Mouse (Mus musculus) liver, postnatal 0 days (tissue): ENCODE results near the gene Rps7. TPM values are rescaled to one million over a fixed set of nuclear protein-coding genes. Genes with fewer than 3 reads are reported as not detected.

Source experiments
- ATAC-seq: fragments of 200-750 bp; cut with Nextera tagmentation; 2 replicates; pipeline ENCODE4 v1.8.0; 2017; ENCODE audit warnings: mild to moderate bottlenecking, moderate library complexity
- DNase-seq: peaks from one replicate; pipeline ENCODE4 v3.0.0-alpha.2; 2016
- H3K27ac ChIP-seq: fragments of 300-500 bp; sonication (generic); 2 replicates; pipeline ENCODE4 v1.5.1; 2014; ENCODE audit warnings: antibody characterized with exemption, moderate library complexity, mild to moderate bottlenecking, low read depth
- H3K27me3 ChIP-seq: fragments of 300-500 bp; sonication (generic); 2 replicates; pipeline ENCODE4 v1.6.1; 2014; ENCODE audit warnings: low read length, control low read depth, mixed read lengths; ENCODE audit not compliant: insufficient read depth
- H3K36me3 ChIP-seq: fragments of 300-500 bp; sonication (generic); replicated peaks from 2 replicates; pipeline ENCODE4 v1.6.1; 2014; ENCODE audit warnings: mild to moderate bottlenecking, control low read depth, low read length, moderate library complexity, mixed read lengths; ENCODE audit not compliant: insufficient read depth
- H3K4me1 ChIP-seq: fragments of 300-500 bp; sonication (generic); 2 replicates; pipeline ENCODE4 v1.6.1; 2014; ENCODE audit warnings: antibody characterized with exemption, mild to moderate bottlenecking, control low read depth; ENCODE audit not compliant: insufficient read depth
- H3K4me2 ChIP-seq: fragments of 300-500 bp; sonication (generic); 2 replicates; pipeline ENCODE4 v1.6.1; 2014; ENCODE audit warnings: low read depth, mild to moderate bottlenecking, low read length, moderate library complexity, mixed read lengths
- H3K4me3 ChIP-seq: fragments of 300-500 bp; sonication (generic); 2 replicates; pipeline ENCODE4 v1.5.1; 2014; ENCODE audit warnings: low read depth, low read length
- H3K9ac ChIP-seq: fragments of 300-500 bp; sonication (generic); replicated peaks from 2 replicates; pipeline ENCODE4 v1.6.1; 2014; ENCODE audit warnings: mild to moderate bottlenecking, moderate library complexity
- H3K9me3 ChIP-seq: fragments of 300-500 bp; sonication (generic); 2 replicates; pipeline ENCODE4 v1.6.1; 2016; ENCODE audit warnings: mild to moderate bottlenecking, control low read depth, low read length, mixed read lengths
- CTCF ChIP-seq: sonication (generic); IDR thresholded peaks from 2 replicates; pipeline ENCODE4 v1.5.1; 2016; ENCODE audit warnings: antibody characterized with exemption, low read depth
- EP300 ChIP-seq: IDR thresholded peaks from 2 replicates; pipeline ENCODE4 v1.6.1; 2016; ENCODE audit warnings: antibody characterized with exemption, low read depth, mild to moderate bottlenecking
- WGBS: fragments of 180-500 bp; shearing (Covaris S2); extraction: QIAGEN DNeasy Blood & Tissue Kit; methylation state at CpG from one replicate; pipeline ENCODE4 v1.1.7; 2014; ENCODE audit not compliant: insufficient replicate concordance; 5-methylcytosine and 5-hydroxymethylcytosine counted together
- microRNA-seq: library from miRNA; unstranded; fragments of <30 nt; microRNA quantifications from one replicate; pipeline ENCODE4, GENCODE M21; 2016
- polyA plus RNA-seq: library from polyadenylated mRNA; unstranded; fragments of >200 nt; fragmentation: Nextera tagmentation; extraction: Ambion mirVana; gene quantifications from 2 replicates; pipeline ENCODE4 v1.2.1, GENCODE M21; 2015

The Rps7 gene
- polyA plus RNA-seq, 1 experiment from 2014 or later, result 493 TPM

- DNase-seq, result no peak
- H3K9me3 ChIP-seq, result no peaks in the 10 kb centered on the region
- H3K27ac ChIP-seq, result no peak overlapping the region
- H3K36me3 ChIP-seq, result no peaks in the 10 kb centered on the region
- no peak for TF ChIP-seq CTCF
- TF ChIP-seq EP300, result no peak
- no peaks in the 10 kb centered on the region for H3K4me1 ChIP-seq
- no peak overlapping the region for H3K4me3 ChIP-seq
- ATAC-seq, result no peak
- H3K27me3 ChIP-seq, result no peaks in the 10 kb centered on the region
- no peak overlapping the region for H3K4me2 ChIP-seq
- H3K9ac ChIP-seq, result no peak overlapping the region
Observed at GRCm38 (mm10) chr12:28596851-28597250, 38.9 kb downstream of the Rps7 start.

GRCm38 (mm10) chr12:28590428-28590827, 45.3 kb downstream of the Rps7 start:
- Histone ChIP-seq H3K27me3 (no peaks in the 10 kb centered on the region), H3K4me3 (no peak overlapping the region), H3K4me2 (0 out of 2 replicates have a peak overlapping the region, but pooled peaks have one; percentile 15), H3K9ac (no peak overlapping the region), H3K36me3 (no peaks in the 10 kb centered on the region), H3K27ac (no peak overlapping the region), H3K9me3 (no peaks in the 10 kb centered on the region), H3K4me1 (no peaks in the 10 kb centered on the region)
- TF ChIP-seq EP300 (no peak), CTCF (no peak)
- DNase-seq, result no peak
- ATAC-seq, result no peak
- 41% methylated on average over 13 of the region's 13 CpGs for WGBS

GRCm38 (mm10) chr12:28589090-28589868, 46.5 kb downstream of the Rps7 start:
- TF ChIP-seq EP300 (no peak), CTCF (peak; percentile 92)
- Histone ChIP-seq H3K4me3 (peak overlapping the region; percentile 25; the same call in 1 of the 2 replicates), H3K9me3 (no peaks in the 10 kb centered on the region), H3K27ac (no peak overlapping the region), H3K4me1 (no peaks in the 10 kb centered on the region), H3K36me3 (no peaks in the 10 kb centered on the region), H3K4me2 (peak overlapping the region; percentile 57), H3K27me3 (no peaks in the 10 kb centered on the region), H3K9ac (no peak overlapping the region)
- ATAC-seq, result peak; percentile 89
- WGBS, result 9% methylated on average over 24 of the region's 24 CpGs
- DNase-seq, result peak; percentile 79

- H3K4me3 ChIP-seq, result no peak overlapping the region
- H3K9me3 ChIP-seq, result no peaks in the 10 kb centered on the region
- DNase-seq, result no peak
- no peaks in the 10 kb centered on the region for H3K27me3 ChIP-seq
- no peaks in the 10 kb centered on the region for H3K36me3 ChIP-seq
- no peak overlapping the region for H3K9ac ChIP-seq
- no peaks in the 10 kb centered on the region for H3K4me1 ChIP-seq
- H3K27ac ChIP-seq, result no peak overlapping the region
- no peak overlapping the region for H3K4me2 ChIP-seq
- TF ChIP-seq EP300 (no peak), CTCF (no peak)
- ATAC-seq, result no peak
- WGBS, result 82% methylated on average over 6 of the region's 6 CpGs
Observed at GRCm38 (mm10) chr12:28587949-28588348, 47.8 kb downstream of the Rps7 start.

GRCm38 (mm10) chr12:28584036-28584435, 51.7 kb downstream of the Rps7 start:
- 51% methylated on average over 3 of the region's 3 CpGs for WGBS
- TF ChIP-seq EP300 (no peak), CTCF (no peak)
- no peak for ATAC-seq
- H3K9ac ChIP-seq, result no peak overlapping the region
- no peaks in the 10 kb centered on the region for H3K9me3 ChIP-seq
- no peak overlapping the region for H3K4me2 ChIP-seq
- no peaks in the 10 kb centered on the region for H3K4me1 ChIP-seq
- H3K27me3 ChIP-seq, result no peaks in the 10 kb centered on the region
- H3K36me3 ChIP-seq, result no peaks in the 10 kb centered on the region
- no peak overlapping the region for H3K4me3 ChIP-seq
- DNase-seq, result no peak
- H3K27ac ChIP-seq, result no peak overlapping the region

GRCm38 (mm10) chr12:28582423-28582822, 53.3 kb downstream of the Rps7 start, which contains the start of gene Allc:
Gene Allc, minus strand, starts transcription at chr12:28582523.
- 71% methylated on average over 8 of the region's 8 CpGs for WGBS
- TF ChIP-seq EP300 (no peak), CTCF (no peak)
- no peaks in the 10 kb centered on the region for H3K36me3 ChIP-seq

More at GRCm38 (mm10) chr12:28582423-28582822, 53.3 kb downstream of the Rps7 start, which contains the start of gene Allc:
- H3K4me1 ChIP-seq, result no peaks in the 10 kb centered on the region
- H3K9me3 ChIP-seq, result no peaks in the 10 kb centered on the region
- H3K27me3 ChIP-seq, result no peaks in the 10 kb centered on the region
- ATAC-seq (no peak), DNase-seq (no peak)
- no peak within 1 kb of the TSS for H3K27ac ChIP-seq
- H3K9ac ChIP-seq, result no peak within 1 kb of the TSS
- no peak within 1 kb of the TSS for H3K4me2 ChIP-seq
- no peak within 1 kb of the TSS for H3K4me3 ChIP-seq

Small RNA genes lying within 50 kb of the gene (microRNA-seq; reads per million reads assigned to microRNA genes)
- not detected for gene Mir6937

Other genes starting within 250 kb of the Rps7 start
- gene Dcdc2c, start 83.6 kb downstream of the Rps7 start, polyA plus RNA-seq, result 0.07 TPM in 1 of 2 replicates, not detected in the other
- not detected in 2 replicates for gene Allc, start 53.4 kb downstream of the Rps7 start, polyA plus RNA-seq
- gene Colec11, start 12.6 kb downstream of the Rps7 start, polyA plus RNA-seq, result 37.9 and 41.0 TPM in 2 replicates
- 9.6 and 10.4 TPM in 2 replicates for gene Rnaseh1, start 13.6 kb upstream of the Rps7 start, polyA plus RNA-seq
- 91.6 and 104 TPM in 2 replicates for gene Adi1, start 39.3 kb upstream of the Rps7 start, polyA plus RNA-seq
- 10.6 and 11.2 TPM in 2 replicates for gene Trappc12, start 114.5 kb upstream of the Rps7 start, polyA plus RNA-seq
- gene Eipr1, start 115.8 kb upstream of the Rps7 start, polyA plus RNA-seq, result 15.5 and 16.7 TPM in 2 replicates